Mouse (Mus musculus): ENCODE results near the gene Faap20.

Faap20 gene

DNA sequence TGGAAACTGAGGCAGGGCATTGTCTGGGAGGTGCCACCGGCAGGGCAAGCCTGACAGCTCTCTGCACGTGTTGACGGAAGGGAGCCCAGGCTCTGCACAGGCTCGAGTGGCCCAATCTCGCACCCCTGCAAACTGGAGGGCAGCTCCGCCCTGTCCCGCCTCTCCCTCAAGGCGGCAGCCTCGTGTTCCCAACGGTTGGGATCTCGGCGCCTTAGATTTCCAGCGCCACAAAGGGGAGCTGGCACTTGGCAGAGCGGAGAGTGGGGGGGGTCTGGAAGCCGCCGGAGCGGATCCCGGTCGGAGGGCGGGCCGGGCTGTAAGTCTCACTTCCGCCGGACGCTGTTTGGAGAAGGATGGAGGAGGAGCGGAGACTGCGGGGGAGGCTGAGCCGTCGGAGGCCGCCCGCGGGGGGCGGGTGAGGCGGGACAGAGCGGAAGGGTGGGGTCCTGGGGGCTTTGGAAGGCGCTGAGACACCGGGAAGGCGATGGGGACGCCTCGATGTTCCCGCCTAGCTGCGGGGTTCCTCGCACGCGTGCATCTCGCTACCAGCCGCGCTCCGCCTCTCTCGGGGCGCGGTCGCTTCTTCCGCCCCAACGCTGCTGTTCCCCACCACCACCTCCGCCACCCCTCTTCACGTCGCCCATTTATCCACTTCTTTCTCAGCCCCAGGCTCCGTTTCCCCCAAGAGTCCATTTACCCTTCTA lies at the start of gene Faap20:
Faap20 (plus strand) TSS at position 155 of the 704 bp plus-strand sequence.
- peak; percentile 53 to 63 for DNase-seq (ENCODE audit: low read depth in 1 of 2, low spot score in 2 of 2)

DNA sequence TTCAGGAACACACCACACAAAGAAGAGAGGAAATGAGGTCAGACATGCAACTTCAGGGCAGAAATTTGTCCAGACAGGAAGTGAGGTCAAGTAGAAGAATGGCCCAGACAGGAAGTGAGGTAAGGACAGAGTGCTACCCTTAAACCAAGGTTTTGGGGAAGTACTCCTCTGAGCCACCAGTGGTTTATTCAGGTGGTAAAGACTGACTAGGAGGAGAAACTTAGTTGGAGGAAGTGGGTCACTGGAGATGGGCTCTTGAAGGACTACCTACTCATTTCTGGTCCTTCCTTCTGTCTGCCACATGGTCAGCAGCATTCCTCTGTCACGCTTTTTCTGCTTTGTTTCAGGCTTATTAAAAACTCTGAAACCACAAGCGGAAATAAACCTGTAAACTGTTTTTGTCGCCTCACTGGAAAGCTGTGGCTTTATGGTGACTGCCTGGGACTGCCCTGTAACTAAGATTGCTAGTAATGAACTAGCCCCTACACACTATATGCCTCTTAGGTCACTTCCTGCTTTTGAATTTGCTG lies 48.7 kb upstream of the Faap20 start:
- DNase-seq (ENCODE audit: low read depth in 1 of 2, low spot score in 2 of 2) = peak; percentile 60 to 61

DNA sequence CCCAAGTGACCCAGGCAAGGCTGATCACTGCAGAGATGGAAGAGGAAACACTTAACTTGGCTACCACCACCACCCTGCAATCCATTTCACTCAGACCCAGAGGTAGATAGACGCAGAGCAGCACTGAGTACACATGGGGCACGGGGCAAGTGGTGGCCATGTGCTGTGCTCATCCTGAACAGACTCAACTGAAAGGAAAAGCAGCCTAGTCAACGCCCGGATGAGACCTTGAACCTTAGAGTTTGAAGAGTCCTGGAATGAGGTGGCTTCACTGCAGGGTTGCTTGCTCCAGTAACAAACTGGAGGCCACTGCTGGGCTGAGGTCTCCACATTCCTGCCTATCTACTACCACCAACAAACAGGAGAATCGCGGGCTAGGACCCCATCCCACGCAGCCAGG lies 47.8 kb upstream of the Faap20 start:
- no peak for DNase-seq (ENCODE audit: low read depth in 1 of 2, low spot score in 2 of 2)

DNA sequence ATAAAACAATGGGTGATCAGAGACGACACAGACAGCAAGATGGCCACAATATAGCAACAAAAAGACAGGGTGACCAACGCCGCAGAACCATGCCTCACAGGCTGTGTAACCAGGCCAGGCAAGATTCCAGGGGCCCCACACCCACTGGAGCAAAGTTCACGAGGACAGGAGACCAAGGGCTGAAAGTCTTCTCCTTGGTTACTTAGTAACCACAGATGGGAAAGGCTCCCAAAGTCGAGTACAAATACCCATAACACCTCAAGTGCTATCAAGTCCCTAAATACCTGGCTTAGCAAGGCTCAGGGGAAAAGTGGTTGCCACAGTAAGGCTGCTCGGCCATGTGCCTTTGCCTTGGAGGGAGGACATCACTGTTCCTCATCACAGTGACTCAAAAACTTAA lies 43.7 kb upstream of the Faap20 start:
- DNase-seq (ENCODE audit: low read depth in 1 of 2, low spot score in 2 of 2) = no peak

DNA sequence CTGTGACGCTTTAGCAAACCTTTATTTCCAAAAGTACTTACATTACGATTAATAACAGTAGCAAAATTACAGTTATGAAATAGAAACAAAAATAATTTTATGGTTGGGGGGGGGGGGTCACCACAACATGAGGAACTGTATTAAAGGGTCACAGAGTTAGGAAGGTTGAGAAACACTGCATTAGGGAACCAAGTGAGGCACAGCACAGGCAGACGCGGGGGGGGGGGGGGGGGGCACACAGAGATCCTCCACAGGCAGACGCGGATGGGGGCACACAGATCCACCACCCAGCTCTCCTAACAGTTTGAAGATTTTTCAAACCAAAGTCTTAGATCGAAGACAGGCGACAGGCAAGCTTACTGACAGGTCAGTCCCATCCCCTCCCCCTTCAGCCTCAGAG lies 43.1 kb upstream of the Faap20 start:
- no peak for DNase-seq (ENCODE audit: low read depth in 1 of 2, low spot score in 2 of 2)

DNA sequence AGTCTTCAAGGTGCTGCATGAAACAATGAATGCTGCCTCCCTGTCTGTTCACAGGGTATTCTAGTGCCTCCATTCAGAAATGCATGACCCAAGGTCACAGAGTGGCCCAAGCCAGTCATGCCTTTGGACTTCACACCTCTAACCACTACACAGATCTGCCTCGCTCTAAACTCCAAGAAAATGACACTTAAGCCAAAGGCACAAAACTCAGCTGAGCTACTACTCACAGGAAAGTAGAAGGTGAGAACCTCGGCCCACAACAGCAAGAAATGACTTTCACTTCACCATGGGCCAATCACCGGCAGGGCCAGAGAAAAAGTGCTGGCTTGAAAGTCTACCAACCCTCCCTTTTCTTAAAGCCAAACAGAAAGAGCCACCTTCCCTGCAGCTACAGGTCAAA lies 41.8 kb upstream of the Faap20 start:
- DNase-seq (ENCODE audit: low read depth in 1 of 2, low spot score in 2 of 2) = no peak

DNA sequence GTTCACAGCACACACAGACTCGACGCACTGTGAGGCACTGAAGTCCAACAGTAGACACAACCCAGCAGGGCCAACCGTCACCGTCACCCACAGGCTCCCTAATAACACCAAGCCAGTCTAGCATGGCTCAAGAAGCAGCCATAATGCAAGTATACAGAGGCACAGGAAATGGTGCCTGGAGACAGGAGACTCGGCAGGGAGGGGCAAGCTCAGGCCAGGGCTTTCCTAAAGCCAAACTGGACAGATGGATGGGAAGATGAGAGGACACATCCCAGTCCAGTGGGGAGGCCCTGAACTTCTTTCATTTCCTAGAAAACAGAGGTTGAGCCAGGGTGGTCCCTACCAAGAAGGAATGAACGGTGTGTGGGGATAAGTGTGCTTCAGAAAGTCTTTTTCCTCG lies 41.0 kb upstream of the Faap20 start:
- DNase-seq (ENCODE audit: low read depth in 1 of 2, low spot score in 2 of 2) = no peak

DNA sequence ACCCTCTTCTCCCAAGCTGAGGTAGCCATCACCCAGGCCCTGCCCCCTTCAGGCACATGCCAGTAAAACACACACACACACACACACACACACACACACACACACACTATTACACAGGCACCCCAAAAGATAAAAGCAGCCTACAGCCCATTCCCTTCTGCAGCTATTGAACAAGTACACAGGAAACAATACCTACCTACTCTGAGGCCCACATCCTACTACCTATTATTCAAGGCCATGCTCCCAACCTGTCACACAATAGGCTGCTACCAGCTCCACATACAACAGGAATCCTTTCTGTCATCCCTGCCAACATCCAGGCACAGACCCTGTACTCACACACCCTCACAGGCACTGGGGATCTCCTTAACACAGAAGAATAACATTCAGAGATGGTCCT lies 40.5 kb upstream of the Faap20 start:
- no peak for DNase-seq (ENCODE audit: low read depth in 1 of 2, low spot score in 2 of 2)

DNA sequence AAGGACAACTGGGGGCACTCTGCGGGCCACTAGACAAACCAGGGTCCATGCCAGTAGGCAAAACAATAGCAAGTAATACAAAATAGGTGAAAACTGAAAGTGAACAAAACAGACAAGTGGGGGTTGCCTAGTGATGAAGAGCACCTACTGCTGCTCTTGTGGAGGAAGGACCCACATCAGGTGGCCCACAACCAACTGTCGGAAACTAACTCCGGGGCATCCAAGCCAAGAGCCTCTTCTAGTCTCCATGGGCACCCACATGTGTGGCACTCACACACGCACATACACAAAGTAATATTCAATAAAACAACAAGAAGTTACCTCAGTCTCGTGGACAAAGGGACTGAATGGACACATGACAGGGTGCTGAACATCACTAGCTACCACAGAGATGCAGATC lies 40.1 kb upstream of the Faap20 start:
- DNase-seq (ENCODE audit: low read depth in 1 of 2, low spot score in 2 of 2) = no peak

DNA sequence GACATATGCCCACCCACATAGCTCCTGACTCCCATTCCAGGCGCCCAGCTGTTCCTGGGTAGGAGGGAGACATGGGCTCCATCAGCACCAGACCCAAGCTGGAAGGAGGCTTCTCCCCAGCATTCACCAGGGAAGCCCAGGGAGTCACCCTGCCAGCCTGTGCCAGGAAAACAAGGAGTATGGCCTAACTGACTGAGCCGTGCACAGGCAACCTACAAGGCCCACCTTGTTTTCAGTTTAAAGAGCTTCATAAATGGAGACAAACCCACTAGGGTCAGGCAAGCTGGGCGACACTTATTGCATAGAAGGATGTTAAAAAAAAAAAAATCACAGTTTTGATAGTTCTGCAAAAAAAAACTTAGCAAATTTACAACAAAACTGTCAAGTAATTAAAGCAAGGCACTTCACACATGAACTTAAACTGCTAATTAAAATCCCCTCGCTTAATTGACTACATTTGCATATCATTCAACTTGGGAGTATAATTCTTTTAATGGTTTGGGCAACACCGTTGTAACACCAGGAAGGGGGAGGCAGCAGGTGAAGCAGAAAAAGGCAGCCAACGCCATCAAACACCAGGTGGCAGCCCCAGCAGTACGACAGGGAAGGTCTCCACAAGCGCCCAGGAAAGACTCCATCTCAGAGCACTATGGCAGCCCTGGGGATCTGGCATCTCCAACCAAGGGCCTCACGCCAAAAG lies 36.4 kb upstream of the Faap20 start:
- no peak for DNase-seq (ENCODE audit: low read depth in 1 of 2, low spot score in 2 of 2)

DNA sequence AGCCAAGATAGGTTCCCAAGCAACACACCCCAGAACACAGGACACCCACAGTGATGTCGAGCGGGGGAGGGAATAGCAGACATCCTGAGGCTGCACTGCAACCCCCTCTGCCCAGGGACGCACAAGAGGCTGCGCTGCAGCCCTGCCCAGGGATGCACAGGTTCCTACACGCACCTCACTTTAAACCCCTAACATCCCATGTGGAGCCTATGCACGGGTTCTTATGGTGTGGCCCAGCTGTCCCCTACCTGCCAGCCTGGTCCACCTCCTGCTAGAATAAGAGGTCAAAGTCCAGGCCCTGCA lies 35.9 kb upstream of the Faap20 start:
- DNase-seq (ENCODE audit: low read depth in 1 of 2, low spot score in 2 of 2) = no peak

DNA sequence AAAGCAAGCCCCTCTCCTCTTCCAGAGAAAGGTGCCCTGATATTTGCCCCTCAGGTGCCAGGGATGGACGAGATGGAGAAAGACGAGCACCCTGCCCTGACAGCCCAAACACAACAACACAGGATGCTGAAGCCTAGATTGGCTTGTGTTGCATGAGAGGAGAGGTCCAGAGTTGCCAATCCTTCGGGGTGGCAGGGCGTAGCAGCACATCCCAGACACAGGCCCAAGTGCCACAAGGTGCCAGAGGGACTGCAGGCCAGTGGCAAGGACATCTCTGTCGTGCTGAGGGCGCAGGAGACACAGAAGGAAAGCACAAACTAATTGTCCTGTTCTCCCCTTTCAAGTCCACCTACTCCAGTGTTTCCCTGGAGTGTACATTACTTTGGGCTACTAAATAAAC lies 35.4 kb upstream of the Faap20 start:
- no peak for DNase-seq (ENCODE audit: low read depth in 1 of 2, low spot score in 2 of 2)

DNA sequence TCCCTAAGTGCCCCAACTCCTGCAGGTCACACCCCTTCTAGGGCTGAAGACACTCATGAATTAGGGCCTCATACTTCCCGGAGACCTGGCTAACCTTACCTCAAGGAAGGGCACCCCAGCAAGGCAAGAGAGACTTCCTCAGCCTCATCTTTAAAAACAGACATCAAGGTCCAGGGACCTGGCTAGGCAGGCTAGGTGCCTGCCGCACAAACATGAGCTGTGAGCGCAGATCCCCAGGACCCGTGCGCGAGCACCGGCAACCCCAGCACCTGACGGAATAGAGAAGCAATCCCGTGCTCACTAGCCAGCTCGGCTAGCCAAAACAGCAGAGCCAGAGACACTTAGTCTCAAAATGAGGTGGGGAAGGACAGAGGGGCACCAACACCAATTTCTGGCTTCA lies 34.8 kb upstream of the Faap20 start:
- DNase-seq (ENCODE audit: low read depth in 1 of 2, low spot score in 2 of 2) = no peak

DNA sequence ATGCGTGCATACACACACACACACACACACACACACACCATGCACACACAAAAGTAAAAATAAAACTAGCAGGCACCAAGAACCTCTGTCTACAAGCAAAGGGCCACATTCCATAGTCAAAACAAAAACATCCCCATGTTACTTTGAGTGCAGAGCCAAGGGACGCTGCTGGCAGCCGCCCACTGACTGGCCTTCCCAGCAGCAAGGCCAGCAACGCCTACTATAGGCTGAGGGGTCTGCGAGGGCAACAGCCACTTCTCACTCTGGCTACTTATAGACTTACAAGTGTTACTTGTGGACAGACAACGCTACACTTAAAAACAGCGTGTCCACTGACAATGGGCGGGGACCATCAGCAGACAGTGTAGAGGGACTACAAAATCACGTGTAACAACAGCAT lies 34.4 kb upstream of the Faap20 start:
- DNase-seq (ENCODE audit: low read depth in 1 of 2, low spot score in 2 of 2) = no peak

DNA sequence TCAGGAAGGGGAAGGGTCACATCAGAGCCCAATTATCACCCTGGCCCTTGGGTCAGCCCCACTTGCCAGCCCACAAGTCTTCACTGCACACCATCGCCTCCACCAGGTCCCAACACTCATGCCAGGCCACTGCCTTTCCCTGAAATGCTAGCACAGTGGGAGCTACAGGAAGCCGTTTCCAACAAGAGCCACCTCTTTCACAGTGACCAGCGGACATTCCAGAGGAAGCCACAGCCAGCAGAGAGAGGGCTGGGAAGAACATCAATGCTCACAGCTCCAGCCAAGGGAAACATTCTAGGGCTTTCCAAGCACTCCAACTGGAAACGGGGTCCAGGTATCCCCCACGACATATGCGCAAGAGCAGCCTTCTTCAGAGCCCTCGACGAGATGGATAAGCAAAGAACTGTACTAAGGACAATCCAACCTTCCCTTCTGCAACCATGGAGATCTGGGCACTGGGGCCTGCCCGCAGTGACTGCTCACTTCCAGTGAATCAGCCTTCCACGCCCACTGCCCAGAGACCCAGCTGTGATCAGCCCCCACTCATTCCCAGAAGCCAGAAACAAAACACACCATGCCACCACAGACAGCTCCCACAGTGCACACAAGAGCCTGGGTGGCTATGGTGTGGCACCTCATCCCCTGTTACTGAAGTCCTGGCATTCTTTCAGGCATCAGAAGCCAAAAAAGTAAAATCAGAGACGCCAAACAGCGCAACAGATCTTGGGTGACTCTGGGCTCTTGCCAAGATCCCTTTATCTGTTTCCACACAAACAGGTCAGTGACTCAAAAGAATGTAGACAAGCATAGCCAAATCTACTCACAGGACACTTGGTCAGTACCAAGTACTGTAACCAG lies 33.6 kb upstream of the Faap20 start:
- DNase-seq (ENCODE audit: low read depth in 1 of 2, low spot score in 2 of 2) = no peak

DNA sequence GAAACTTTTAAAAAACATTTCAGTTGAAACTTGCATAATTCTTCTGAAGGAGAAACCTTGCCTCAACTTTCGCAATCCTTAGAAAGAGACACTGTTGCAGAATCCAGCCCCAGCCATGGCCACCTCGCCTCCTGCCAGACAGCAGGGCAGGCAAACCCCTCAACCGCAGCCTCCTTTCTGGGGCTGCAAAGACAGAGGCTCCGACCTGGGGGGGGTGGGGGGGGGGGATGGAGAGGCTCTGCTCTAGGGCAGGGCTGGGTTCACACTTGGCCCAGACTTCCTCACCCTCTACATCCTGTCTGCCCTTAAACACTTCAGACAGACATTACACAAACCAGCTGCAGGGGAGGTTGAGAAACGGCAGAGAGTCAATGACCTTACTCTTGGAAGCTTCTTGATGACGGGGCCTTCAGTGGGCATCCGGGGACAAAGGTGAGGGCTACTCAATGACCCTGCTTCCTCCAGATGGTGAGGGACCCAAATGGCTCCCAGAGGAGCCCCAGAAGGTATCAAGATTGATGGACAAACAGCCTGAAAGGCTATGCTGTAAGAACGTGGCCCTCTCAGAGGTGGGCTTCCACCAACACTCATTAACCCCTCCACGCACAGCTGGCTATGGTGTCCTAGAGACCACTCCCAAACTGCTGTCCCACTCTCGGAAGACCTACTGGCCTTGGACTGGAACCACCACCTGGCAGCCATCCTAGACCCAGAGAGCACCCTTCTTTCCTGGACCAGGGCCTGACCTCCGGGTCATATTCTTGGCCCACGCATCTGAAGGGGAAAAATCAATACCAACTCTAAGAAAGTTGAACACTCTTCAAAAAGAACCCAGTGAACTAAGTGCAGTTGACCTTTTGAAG lies 32.1 kb upstream of the Faap20 start:
- DNase-seq (ENCODE audit: low read depth in 1 of 2, low spot score in 2 of 2) = peak in 1 of 2 experiments; percentile 47

DNA sequence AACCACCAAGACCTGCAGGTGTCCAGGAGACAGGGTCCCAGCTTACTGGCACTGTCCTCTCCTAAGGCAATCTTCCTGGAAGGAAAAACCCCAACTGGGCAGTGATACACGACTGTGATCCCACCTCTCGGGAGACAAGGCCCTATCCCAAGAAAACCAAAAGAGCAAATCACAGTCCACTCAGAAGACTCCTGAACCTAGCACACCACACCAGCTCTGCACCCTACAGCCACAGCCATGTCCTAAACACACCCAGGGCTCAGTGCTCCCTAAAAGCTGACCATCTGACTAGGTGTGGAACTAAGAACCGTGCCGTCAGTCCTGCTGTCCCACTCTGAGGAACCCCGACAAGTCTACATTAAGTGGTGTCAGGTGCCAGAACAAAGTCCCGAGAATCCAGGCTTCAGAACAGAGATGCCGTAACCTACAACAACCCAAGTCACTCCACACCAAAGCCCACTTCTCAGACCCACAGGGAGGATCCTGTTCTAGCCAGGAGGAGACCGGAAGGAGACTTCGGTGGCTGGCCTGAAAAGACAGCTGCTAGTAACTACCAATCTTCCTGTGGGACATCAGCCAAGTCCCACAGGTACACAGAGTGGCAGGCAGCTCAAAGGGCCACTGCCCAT lies 31.4 kb upstream of the Faap20 start:
- no peak for DNase-seq (ENCODE audit: low read depth in 1 of 2, low spot score in 2 of 2)

DNA sequence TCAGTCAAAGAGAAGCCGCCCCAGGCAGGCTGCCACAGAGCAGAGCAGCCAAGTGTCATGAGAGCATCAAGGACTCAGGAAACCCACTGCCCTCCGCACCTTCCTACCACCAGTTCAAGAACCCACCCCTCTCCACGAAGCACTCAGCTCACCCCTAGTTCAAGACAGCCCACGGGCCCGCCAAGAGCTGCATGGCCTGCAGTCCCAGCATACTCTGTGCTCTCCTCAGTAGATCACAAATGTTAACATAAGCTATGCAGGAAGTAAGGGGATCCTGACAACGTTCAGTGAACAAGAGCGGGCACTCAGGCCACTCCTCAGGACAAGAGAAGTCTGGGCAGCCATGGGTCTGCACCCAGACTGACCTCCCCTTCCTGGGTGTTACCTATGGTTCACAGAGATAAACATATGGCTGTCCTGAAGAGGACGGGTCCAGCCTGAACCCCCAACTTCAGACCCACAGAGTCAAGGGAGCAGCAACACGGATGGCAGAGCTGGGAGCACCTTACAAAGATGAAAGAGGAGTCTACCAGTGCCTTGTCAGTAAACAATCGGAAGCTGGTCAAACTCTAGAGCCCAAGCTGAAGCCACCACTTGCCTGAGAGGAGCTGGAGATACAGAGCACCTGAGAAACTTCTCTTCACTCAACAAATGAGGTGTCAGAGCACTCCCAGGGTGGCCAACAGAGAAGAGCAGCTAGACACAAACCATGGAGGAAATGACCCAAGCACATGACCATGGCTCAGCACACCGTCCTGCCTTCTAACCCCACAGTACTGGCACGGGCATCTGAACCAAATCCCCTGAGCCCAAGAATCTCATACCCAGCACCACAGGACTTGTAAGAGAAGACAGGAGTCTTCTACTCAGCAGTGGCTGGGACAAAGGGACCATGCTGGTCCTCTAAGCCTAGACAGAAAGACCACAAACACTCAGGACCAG lies 30.1 kb upstream of the Faap20 start:
- DNase-seq (ENCODE audit: low read depth in 1 of 2, low spot score in 2 of 2) = no peak
